Mouse (Mus musculus) erythroblast, embryonic 14.5 days (primary cell): ENCODE data around the gene Gatd1. TPM values are rescaled to one million over a fixed set of nuclear protein-coding genes. Genes with fewer than 3 reads are reported as not detected.

Experiments
- H3K27me3 ChIP-seq: 2 replicates; pipeline ENCODE4 v1.6.1; 2012; ENCODE audit warnings: inconsistent platforms; ENCODE audit not compliant: control insufficient read depth
- H3K36me3 ChIP-seq: 2 replicates; pipeline ENCODE4 v1.6.1; 2012; ENCODE audit warnings: mild to moderate bottlenecking, inconsistent platforms; ENCODE audit not compliant: control insufficient read depth
- H3K4me1 ChIP-seq: 2 replicates; pipeline ENCODE4 v1.6.1; 2012; ENCODE audit warnings: inconsistent platforms; ENCODE audit not compliant: control insufficient read depth
- H3K4me3 ChIP-seq: replicated peaks from 2 replicates; pipeline ENCODE3; 2012; ENCODE audit warnings: moderate library complexity, mild to moderate bottlenecking, inconsistent platforms
- H3K9me3 ChIP-seq: 2 replicates; pipeline ENCODE4 v1.6.1; 2012; ENCODE audit warnings: low read length, inconsistent platforms, mixed read lengths; ENCODE audit not compliant: control insufficient read depth
- GATA1 ChIP-seq: IDR thresholded peaks from 2 replicates; pipeline ENCODE4 v1.6.1; 2012; ENCODE audit warnings: low read length, inconsistent platforms, mixed read lengths
- TAL1 ChIP-seq: IDR thresholded peaks from 3 replicates; pipeline ENCODE4 v1.6.1; 2012; ENCODE audit warnings: low read length, inconsistent platforms, mixed read lengths
- polyA plus RNA-seq: library from polyadenylated mRNA; stranded (reverse); fragments of >175 nt; gene quantifications from 2 replicates; pipeline ENCODE4 v1.2.3, GENCODE M21; 2012

Gene Gatd1
- polyA plus RNA-seq: 0.16 and 0.42 TPM in 2 replicates

- TF ChIP-seq GATA1 (no peak), TAL1 (no peak)
- Histone ChIP-seq H3K36me3 (peaks cover 27% of the 10 kb centered on the region), H3K9me3 (no peaks in the 10 kb centered on the region), H3K4me1 (peaks cover 40% of the 10 kb centered on the region), H3K27me3 (peaks cover 4% of the 10 kb centered on the region), H3K4me3 (peak within 1 kb of the TSS; percentile 81)
Measured at GRCm38 (mm10) chr7:141413809-141414584, at the start of gene Gatd1. Gatd1 (minus strand) TSS chr7:141414136.

DNA sequence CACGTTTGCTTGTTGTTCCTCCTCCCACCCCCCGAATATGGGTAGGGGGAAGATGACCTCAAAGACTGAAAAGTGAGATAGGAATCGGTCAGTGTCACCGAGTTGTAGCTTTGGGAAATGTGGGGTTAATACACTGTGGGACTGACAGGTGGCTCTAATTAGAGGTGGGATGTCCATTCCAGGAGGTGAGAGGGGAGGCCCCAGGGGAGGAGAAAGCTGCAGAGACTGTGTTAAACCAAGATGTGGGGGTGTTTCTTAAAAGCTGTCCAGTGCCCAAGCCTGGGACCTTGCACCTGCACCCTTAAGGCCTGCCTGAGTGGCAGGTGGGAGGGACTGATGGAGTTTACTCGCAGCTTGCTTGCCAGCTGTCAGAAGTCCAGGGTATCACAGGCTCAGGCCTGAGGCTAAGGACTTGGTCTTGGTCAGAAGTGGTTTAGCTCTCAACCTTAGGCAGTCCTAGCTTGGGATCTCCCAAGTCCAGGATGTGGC lies 48.4 kb upstream of the Gatd1 start:
- peaks cover 15% of the 10 kb centered on the region for H3K36me3 ChIP-seq
- no peak for TF ChIP-seq TAL1
- no peak for TF ChIP-seq GATA1
- H3K4me3 ChIP-seq: no peak overlapping the region
- H3K4me1 ChIP-seq: peaks cover 31% of the 10 kb centered on the region
- peaks cover 16% of the 10 kb centered on the region; the same call in 1 of the 2 replicates for H3K9me3 ChIP-seq
- peaks cover 79% of the 10 kb centered on the region for H3K27me3 ChIP-seq

DNA sequence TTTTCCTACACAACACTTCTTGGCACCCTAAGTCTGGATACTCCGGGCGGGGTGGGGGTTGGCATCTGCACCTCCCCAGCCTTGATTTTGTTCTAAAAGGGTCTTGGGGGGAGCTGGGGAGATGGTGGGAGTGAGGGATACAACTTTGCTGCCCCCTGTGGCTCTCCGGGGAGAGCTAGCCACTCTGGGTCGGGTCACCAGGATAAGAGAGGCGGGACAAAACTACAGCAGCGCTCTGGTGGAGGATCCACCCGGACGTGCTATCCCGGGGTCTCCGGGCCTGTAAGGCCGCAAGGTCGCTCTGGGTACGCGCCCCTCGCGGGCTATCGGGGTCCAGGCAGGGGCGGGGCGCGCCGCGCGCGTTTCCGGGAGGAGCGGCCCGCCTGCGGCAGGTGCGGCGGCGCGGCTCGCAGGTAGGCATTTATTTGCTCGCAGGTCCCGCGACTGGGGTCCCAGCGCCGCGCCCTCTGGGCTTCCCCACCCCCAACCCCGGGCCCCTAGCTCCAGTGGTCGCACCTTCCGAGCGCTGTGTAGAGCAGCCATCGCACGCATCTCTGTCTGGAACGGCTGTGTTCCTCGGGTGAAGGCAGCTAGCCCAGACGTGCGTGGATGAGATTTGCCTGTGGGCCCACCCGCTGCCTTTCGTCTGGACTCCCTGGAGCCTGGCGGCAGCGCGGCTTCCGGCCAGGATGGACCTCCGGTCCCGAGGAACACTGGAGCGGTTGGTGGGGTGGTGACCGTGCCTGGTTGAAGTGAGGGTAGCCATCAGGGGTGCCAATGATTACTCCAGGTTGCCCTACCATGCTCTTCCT lies 47.8 kb upstream of the Gatd1 start:
- no peak for TF ChIP-seq TAL1
- TF ChIP-seq GATA1: no peak
- Histone ChIP-seq H3K27me3 (peaks cover 77% of the 10 kb centered on the region), H3K9me3 (peaks cover 16% of the 10 kb centered on the region; the same call in 1 of the 2 replicates), H3K4me3 (peak overlapping the region; percentile 5), H3K4me1 (peaks cover 28% of the 10 kb centered on the region), H3K36me3 (peaks cover 16% of the 10 kb centered on the region)

- Histone ChIP-seq H3K9me3 (peaks cover 16% of the 10 kb centered on the region; the same call in 1 of the 2 replicates), H3K4me1 (peaks cover 34% of the 10 kb centered on the region), H3K27me3 (peaks cover 65% of the 10 kb centered on the region), H3K36me3 (peaks cover 16% of the 10 kb centered on the region), H3K4me3 (peak within 1 kb of the TSS; percentile 5)
- TF ChIP-seq TAL1: no peak
Measured at GRCm38 (mm10) chr7:141460391-141461113, 46.6 kb upstream of the Gatd1 start, which contains the start of gene Cracr2b. Cracr2b (plus strand) TSS chr7:141461094.

DNA sequence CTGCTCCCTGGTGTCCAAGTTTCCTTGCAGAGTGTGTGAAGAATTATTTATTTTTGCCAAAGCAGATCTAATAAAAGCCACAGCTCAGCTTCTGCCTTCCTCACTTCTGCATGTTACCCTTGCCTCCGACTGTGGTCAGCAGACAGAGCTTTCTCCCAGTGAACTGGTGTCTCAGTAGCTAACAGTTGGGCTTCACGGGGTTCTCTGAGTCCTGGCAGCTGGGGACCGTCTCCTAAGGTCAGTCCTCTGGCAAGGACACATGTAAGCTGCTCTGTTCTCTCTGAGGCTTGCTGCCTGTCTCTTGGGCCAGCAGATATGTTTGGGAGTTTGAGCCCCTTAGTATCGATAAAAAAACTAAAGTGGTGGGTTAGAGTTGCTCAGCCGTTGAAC lies 46.1 kb upstream of the Gatd1 start:
- H3K36me3 ChIP-seq: peaks cover 16% of the 10 kb centered on the region
- peaks cover 35% of the 10 kb centered on the region for H3K4me1 ChIP-seq
- H3K4me3 ChIP-seq: no peak overlapping the region
- peaks cover 15% of the 10 kb centered on the region; the same call in 1 of the 2 replicates for H3K9me3 ChIP-seq
- peaks cover 60% of the 10 kb centered on the region for H3K27me3 ChIP-seq
- TF ChIP-seq GATA1 (no peak), TAL1 (no peak)

- Histone ChIP-seq H3K27me3 (peaks cover 53% of the 10 kb centered on the region), H3K9me3 (peaks cover 8% of the 10 kb centered on the region; the same call in 1 of the 2 replicates), H3K4me3 (no peak overlapping the region), H3K36me3 (peaks cover 16% of the 10 kb centered on the region), H3K4me1 (peaks cover 36% of the 10 kb centered on the region)
- TF ChIP-seq TAL1 (no peak), GATA1 (no peak)
Measured at GRCm38 (mm10) chr7:141459301-141459711, 45.4 kb upstream of the Gatd1 start.

- peaks cover 38% of the 10 kb centered on the region for H3K4me1 ChIP-seq
- TF ChIP-seq GATA1 (no peak), TAL1 (no peak)
- peaks cover 16% of the 10 kb centered on the region for H3K36me3 ChIP-seq
- H3K4me3 ChIP-seq: no peak overlapping the region
- H3K27me3 ChIP-seq: peaks cover 46% of the 10 kb centered on the region
- peaks cover 7% of the 10 kb centered on the region; the same call in 1 of the 2 replicates for H3K9me3 ChIP-seq
Measured at GRCm38 (mm10) chr7:141458661-141459060, 44.7 kb upstream of the Gatd1 start.

GRCm38 (mm10) chr7:141457986-141458660 lies 44.2 kb upstream of the Gatd1 start:
- peaks cover 19% of the 10 kb centered on the region for H3K36me3 ChIP-seq
- peaks cover 7% of the 10 kb centered on the region; the same call in 1 of the 2 replicates for H3K9me3 ChIP-seq
- H3K27me3 ChIP-seq: peaks cover 41% of the 10 kb centered on the region
- no peak overlapping the region for H3K4me3 ChIP-seq
- TF ChIP-seq GATA1 (no peak), TAL1 (no peak)
- H3K4me1 ChIP-seq: peaks cover 40% of the 10 kb centered on the region
